Mouse (Mus musculus) megakaryocyte, embryonic 14.5 days (primary cell): ENCODE results near the gene Kcna2. TPM values are rescaled to one million over a fixed set of nuclear protein-coding genes. Genes with fewer than 3 reads are reported as not detected.

Experiments used
- H3K27me3 ChIP-seq: replicated peaks from 2 replicates; pipeline ENCODE3; 2012; ENCODE audit warnings: inconsistent platforms
- H3K36me3 ChIP-seq: replicated peaks from 2 replicates; pipeline ENCODE3; 2012; ENCODE audit warnings: low read length, inconsistent platforms, mixed read lengths
- H3K4me1 ChIP-seq: 2 replicates; pipeline ENCODE4 v1.6.1; 2012; ENCODE audit warnings: inconsistent platforms
- H3K4me3 ChIP-seq: replicated peaks from 2 replicates; pipeline ENCODE3; 2012; ENCODE audit warnings: moderate library complexity, mild to moderate bottlenecking, inconsistent platforms
- H3K9me3 ChIP-seq: 2 replicates; pipeline ENCODE4 v1.6.1; 2012; ENCODE audit warnings: inconsistent platforms
- FLI1 ChIP-seq: IDR thresholded peaks from 2 replicates; pipeline ENCODE4 v1.6.1; 2012; ENCODE audit warnings: low read length, inconsistent platforms, mixed read lengths
- GATA1 ChIP-seq: IDR thresholded peaks from 3 replicates; pipeline ENCODE4 v1.6.1; 2012; ENCODE audit warnings: mixed read lengths, low read length, inconsistent platforms, borderline replicate concordance
- polyA plus RNA-seq: library from polyadenylated mRNA; stranded (reverse); fragments of >175 nt; gene quantifications from 2 replicates; pipeline ENCODE4 v1.2.3, GENCODE M21; 2012; ENCODE audit warnings: low replicate concordance; ENCODE audit not compliant: insufficient read depth

Kcna2 gene
- polyA plus RNA-seq, 1 experiment, result not detected

DNA sequence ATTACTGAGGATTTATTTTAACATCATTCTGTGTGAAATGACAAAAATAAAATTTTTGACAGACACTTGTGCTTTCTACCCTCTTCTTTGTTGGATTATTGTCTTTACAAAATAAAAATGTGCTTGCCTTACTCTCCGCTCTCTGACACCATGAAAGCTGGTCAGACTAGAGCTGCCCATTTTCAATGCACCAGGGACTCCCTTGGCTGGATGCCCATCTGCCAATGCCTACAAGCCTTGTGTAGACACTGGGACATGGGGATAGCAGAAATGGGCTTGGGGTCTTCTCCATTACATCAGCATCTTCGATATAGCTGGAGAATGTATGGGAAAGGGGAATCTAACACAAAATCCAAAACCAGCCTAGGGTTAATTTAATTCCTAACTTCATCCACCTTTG, 14.0 kb downstream of the Kcna2 start:
- Histone ChIP-seq H3K27me3 (peaks cover 26% of the 10 kb centered on the region), H3K4me1 (no peaks in the 10 kb centered on the region), H3K4me3 (no peak overlapping the region), H3K9me3 (no peaks in the 10 kb centered on the region), H3K36me3 (no peaks in the 10 kb centered on the region)
- no peak for TF ChIP-seq GATA1
- TF ChIP-seq FLI1, result no peak

DNA sequence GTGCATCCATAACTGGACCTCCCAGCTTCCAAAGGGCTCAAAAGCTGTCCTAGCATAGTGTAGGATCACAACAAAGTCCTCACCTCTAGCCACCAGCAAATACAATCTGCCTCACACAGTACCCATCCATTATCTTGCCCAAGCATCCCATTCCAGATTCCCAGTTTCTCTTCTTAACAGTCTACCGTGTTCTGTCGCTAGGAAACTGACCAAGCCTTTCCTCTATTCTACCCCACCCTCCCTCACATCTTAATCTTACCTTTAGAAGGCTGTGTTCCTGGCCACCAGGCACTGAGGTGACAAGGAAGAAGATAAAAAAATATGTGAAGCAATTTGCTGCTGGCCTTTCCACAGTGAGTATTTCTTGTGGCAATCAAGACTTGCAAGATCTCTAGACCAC, 14.8 kb downstream of the Kcna2 start:
- H3K9me3 ChIP-seq, result no peaks in the 10 kb centered on the region
- H3K27me3 ChIP-seq, result peaks cover 26% of the 10 kb centered on the region
- H3K4me3 ChIP-seq, result no peak overlapping the region
- no peaks in the 10 kb centered on the region for H3K36me3 ChIP-seq
- no peaks in the 10 kb centered on the region for H3K4me1 ChIP-seq
- no peak for TF ChIP-seq FLI1
- TF ChIP-seq GATA1, result no peak

DNA sequence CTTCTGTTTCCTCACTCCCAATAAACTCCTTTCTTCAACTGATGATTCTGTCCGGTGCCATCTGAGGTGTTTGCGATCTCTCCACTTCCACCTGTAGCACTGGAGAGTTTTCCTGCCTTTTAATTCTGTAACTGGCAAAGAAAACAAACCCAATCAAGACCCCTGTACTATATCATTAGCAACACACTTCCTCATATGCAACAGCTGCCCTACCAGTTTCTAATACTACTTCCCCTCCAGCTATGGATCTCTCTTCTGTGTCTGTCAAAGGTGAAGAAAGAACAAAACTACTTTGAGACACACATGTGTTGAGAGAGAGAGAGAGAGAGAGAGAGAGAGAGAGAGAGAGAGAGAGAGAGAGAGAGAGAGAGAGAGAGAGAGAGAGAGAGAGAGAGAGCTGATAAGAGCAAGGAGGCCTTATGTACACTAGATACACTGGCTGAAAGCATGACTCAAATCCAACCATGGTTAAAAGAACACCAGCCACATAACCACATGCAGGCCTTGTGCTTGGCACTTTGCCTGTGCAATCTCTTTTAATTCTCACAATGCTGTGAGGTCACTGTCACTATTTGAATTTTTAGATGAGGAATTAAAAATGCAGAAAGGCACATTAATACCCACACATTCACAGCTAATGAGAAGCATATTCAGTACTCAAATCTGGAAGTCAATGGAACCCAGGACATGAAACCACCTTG, 19.1 kb downstream of the Kcna2 start:
- Histone ChIP-seq H3K4me1 (no peaks in the 10 kb centered on the region), H3K4me3 (no peak overlapping the region), H3K27me3 (peaks cover 11% of the 10 kb centered on the region), H3K36me3 (no peaks in the 10 kb centered on the region), H3K9me3 (no peaks in the 10 kb centered on the region)
- TF ChIP-seq GATA1 (no peak), FLI1 (no peak)

DNA sequence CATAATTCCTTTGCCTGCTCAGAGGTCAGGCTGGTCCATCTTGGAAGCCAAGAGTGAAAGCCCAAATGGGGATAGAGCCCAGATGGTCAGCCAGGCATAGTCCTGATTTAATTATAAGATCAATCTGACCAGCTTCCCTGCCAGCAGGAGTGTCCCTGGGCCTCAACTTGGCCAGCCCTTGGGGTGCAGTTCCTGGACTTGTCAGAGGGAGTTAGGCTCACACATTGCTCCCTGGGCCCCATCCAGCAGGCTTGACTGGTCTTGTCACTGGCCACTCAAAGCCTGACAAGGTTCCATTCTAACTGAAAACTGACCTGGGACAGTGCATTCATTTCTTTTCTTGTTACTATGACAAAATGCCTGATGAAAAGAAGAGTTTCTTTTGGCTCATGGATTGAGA, 21.4 kb downstream of the Kcna2 start:
- Histone ChIP-seq H3K4me1 (no peaks in the 10 kb centered on the region), H3K27me3 (peaks cover 10% of the 10 kb centered on the region), H3K4me3 (no peak overlapping the region), H3K36me3 (no peaks in the 10 kb centered on the region), H3K9me3 (no peaks in the 10 kb centered on the region)
- TF ChIP-seq FLI1 (no peak), GATA1 (no peak)

DNA sequence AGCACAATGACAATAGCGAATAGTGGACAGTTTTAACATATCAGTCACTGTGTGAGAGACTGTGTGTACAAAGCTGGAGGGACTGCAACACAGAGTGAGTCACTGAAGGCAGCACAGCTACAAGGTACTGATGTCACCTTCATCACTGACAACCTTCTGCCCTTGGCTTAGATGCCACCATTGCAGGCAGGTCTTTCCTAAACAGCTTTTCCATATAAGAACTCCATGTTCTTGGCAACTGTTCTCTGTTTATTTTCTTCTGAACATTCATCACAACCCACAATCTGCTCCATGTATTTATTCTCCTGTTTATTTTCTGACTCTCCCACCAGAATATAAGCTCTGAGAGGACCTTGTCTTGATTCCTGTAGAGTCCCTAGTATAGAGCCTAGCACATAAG, 26.7 kb downstream of the Kcna2 start:
- TF ChIP-seq GATA1, result no peak
- no peak for TF ChIP-seq FLI1
- Histone ChIP-seq H3K27me3 (peaks cover 9% of the 10 kb centered on the region), H3K9me3 (no peaks in the 10 kb centered on the region)

DNA sequence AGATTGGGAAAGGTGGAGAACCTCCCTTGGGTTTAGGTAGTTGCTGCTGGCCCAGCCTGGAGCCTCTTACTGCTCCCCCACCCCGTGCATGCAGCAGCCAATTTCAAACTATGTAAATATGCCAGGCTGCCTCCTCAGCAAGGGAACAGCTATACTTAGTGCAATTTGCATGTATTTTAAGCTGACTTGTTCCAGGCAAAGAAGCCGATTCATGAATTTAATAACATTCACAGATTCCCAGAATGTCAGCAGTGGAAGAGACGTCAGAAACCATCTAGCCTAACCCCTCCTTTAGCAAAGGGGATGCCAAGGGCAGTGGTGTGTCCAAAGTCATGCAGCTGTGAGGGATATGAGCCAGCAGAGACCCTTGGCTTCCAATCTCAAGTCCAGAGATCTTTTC, 27.5 kb downstream of the Kcna2 start:
- Histone ChIP-seq H3K4me3 (no peak overlapping the region), H3K36me3 (no peaks in the 10 kb centered on the region), H3K9me3 (no peaks in the 10 kb centered on the region), H3K4me1 (no peaks in the 10 kb centered on the region), H3K27me3 (peaks cover 9% of the 10 kb centered on the region)
- TF ChIP-seq GATA1, result no peak
- TF ChIP-seq FLI1, result no peak

More for the DNA sequence above, 26.7 kb downstream of the Kcna2 start:
- Histone ChIP-seq H3K36me3 (no peaks in the 10 kb centered on the region), H3K4me1 (no peaks in the 10 kb centered on the region), H3K4me3 (no peak overlapping the region)

DNA sequence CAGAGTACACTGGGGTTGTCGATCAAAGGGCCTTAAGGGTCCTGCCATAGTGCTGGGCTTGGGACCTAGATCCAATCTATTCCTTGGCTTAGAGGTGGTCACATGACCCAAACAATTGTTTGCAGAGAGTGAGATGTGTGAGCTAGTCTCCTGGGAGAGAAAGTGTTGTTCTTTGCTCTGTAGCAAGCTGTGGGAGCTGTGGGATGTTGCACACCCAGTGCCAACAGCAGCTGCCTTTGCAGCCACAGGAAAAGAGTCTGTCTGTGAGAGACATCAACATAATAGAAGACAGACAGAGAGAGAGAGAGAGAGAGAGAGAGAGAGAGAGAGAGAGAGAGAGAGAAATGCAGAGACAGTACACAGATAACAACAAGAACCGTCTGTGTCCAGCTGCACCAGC, 28.3 kb downstream of the Kcna2 start:
- Histone ChIP-seq H3K4me1 (no peaks in the 10 kb centered on the region), H3K27me3 (peaks cover 9% of the 10 kb centered on the region), H3K4me3 (no peak overlapping the region), H3K9me3 (no peaks in the 10 kb centered on the region), H3K36me3 (no peaks in the 10 kb centered on the region)
- no peak for TF ChIP-seq FLI1
- no peak for TF ChIP-seq GATA1

DNA sequence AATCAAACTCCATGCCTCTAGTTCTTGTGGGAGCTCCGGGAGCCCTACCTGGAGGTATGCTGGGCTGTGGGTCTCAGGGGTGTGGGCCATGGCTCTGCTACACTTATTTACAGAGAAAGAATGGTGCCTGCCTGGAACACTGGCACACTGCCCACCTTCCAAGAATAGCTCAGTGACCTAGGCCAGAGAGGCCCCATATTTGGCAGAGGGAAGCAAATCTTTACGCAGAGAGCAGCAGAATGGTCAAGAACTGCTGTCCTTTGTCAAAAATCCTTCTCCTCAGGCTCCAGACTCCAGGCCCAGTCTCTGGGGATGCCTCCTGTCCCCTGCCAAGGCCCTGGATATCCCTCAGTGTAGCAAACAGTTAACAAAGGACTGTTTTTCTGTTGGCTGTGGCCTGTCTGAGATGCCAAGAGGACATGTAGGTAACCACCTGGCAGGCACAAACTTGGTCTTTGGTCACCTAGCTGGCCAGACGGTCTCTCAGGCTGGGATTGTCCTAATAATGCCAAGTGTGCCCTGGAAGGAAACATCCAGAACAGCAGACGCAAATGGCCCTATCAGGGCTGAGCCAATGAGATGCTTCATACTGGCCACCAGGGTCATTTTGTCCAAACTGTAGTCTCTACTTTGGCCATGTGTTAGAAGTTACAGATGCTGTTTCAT, 29.8 kb downstream of the Kcna2 start:
- Histone ChIP-seq H3K9me3 (no peaks in the 10 kb centered on the region), H3K4me1 (no peaks in the 10 kb centered on the region)
- TF ChIP-seq GATA1 (no peak), FLI1 (no peak)

DNA sequence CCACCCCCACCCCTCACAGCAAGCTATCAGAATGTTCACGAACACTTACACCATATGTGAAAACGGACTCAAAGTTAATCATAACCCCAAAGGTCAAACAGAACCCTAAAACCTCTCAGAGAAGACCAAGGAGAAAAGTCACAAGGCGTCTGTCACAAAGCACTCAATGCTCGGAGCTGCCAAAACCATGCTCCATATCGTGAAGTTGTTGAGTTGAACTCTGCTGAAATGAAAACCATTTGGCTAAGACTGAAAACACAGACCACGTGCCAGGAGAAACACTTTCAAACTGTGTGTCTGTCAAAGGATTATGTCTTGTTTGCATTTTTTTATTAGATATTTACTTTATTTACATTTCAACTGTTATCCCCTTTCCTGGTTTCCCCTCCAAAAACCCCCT, 30.9 kb downstream of the Kcna2 start:
- Histone ChIP-seq H3K4me1 (no peaks in the 10 kb centered on the region), H3K27me3 (peaks cover 6% of the 10 kb centered on the region), H3K36me3 (no peaks in the 10 kb centered on the region), H3K9me3 (no peaks in the 10 kb centered on the region), H3K4me3 (no peak overlapping the region)
- no peak for TF ChIP-seq GATA1
- no peak for TF ChIP-seq FLI1

More for the DNA sequence above, 29.8 kb downstream of the Kcna2 start:
- no peaks in the 10 kb centered on the region for H3K36me3 ChIP-seq
- H3K4me3 ChIP-seq, result no peak overlapping the region
- H3K27me3 ChIP-seq, result peaks cover 6% of the 10 kb centered on the region

DNA sequence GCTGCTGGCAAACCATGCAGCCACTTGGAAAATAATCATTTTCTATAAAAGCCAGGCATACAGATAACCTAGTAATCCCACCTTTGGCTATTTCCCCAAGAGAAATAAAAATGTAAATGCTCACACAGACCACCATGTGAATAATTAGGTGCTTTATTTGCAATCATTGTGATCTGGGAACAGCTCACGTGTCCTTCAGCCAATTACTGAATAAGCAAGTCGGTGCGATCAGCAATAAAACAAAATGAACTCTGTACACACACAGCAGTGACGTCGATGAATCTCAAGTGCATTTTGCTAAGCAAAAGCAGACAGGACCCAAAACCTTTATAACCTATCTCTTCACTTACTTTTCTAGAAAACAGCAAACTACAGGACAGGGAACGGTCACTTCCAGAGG, 31.7 kb downstream of the Kcna2 start:
- H3K9me3 ChIP-seq, result no peaks in the 10 kb centered on the region

More for the DNA sequence above, 31.7 kb downstream of the Kcna2 start:
- TF ChIP-seq FLI1 (no peak), GATA1 (no peak)
- no peaks in the 10 kb centered on the region for H3K36me3 ChIP-seq
- H3K4me1 ChIP-seq, result no peaks in the 10 kb centered on the region
- H3K4me3 ChIP-seq, result no peak overlapping the region
- H3K27me3 ChIP-seq, result peaks cover 2% of the 10 kb centered on the region
